Mouse (Mus musculus) A20 (cell line): ENCODE data around the gene Gm9195.

Experiments used
- DNase-seq: peaks from one replicate; pipeline ENCODE4 v3.0.0-alpha.2; 2011; ENCODE audit warnings: low read depth, low spot score

Gene Gm9195

DNA sequence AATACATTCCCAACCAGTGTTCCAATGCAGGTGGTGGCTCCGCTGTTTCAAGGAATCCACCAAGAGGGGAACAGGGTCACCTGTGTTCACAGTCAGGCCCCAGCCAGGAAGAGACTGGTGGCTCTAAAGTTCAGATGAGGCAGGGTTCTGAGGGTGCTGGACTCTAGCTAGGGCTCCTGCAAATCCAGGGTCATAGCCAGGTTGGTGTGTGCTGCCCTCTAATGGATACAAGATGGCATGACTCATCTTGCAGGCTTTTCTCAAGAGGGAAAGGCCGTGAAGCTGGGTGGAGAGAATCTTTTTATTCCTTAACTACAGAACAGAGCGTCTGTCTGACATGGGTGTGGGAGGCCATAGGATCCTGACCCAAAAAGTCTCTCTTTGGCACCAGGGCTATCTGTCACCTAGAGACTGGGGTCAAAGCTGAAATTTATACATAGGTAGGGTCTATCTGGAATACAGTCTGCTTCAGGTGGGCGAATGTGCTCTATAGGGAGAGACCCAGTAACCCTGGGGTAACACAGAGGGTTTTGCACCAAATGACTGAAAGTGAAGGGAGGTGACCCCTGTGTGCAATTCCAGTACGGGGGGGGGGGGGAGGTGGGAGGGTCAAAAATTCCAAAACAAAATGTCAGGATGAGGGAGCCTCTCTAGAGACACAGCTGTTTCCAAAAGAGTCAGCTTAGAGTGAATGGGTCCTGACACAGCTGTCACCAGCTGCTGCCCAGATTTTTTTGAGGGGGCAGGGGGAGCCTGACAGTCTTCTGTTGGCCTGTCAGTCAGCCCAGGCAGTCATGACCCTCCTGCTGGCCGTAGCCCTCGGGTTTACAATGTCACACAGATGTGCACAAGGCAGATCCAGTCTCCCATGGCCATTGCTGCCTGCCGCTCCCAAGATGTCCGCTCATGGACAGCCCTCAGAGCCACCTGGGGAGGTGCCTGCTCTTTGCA lies 44.2 kb downstream of the Gm9195 start:
- peak; percentile 49 for DNase-seq

DNA sequence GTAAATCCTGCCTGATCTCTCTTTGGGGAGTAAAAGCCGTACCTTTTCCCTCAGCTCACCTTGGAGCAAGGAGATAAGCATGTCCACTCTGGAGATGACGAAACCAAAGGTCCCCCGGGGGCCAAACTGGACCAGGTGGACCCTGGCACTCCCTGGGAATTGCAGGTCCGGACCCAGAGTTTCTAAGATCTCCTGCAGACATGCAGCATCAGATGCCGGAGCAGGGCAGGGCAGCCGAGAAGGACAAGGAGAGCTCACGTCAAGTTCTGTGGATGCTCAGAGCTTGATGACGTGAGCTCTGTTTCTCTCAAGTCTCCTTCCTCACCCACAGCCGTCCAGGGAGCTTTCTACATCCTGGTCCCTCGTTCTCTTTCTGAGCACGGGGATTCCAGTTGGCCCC lies 48.7 kb downstream of the Gm9195 start:
- no peak for DNase-seq

DNA sequence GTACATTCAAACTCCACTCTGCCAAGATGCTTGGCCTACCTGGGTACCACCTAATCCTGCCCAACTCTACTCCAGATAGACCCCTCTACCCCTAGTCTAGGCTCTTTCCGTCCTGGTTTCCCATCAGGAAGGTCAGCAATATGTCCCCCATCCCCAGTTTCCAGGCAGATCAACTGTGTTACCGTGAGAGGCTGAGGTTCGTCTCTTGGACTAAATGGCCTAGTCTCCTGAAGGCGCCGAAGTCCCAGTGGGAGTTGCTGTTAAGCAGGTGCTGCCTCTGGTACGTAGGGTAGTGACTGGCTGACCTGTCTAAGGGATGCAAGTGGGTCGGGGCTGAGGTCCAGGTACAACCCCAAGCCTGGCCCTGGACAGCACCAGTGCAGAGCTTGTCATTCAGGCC lies 50.7 kb downstream of the Gm9195 start:
- no peak for DNase-seq

DNA sequence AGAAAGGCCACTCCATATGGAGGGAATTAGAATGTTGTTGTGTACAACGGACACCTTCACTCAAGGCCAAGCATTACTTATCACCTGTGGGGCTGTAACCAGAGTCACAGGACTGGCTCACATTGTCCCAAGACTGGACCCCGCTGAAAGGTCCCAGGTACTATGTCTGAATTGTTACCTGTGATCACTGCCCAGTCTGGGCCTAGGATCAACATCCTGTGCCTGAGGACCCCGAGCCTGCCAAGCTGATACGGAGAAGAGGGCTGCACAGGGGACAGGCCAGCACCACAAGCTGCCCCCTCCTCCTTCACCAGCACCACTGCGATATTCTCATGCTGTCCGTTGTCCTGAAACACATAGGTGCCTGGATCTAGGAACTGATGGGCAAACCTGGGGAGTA lies 51.2 kb downstream of the Gm9195 start:
- DNase-seq = no peak

DNA sequence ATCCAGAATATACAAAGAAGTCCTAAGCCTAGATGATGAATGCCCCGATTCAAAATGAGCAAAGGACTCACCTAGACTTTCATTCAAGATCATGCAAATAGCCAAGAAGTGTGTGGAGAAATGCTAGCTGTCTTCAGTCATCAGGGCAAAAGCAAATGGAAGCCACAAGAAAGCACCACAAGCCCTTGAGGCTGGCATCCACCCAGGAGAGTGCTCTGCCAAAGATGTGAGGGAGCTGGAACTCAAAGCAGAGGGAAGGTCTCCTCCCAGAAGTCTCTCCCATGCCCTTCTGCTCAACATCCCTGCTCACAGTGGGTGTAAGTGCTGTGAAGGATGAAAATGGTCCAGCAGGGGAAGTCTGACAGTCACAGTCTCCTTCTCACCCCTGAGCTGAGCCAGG lies 52.7 kb downstream of the Gm9195 start:
- no peak for DNase-seq

DNA sequence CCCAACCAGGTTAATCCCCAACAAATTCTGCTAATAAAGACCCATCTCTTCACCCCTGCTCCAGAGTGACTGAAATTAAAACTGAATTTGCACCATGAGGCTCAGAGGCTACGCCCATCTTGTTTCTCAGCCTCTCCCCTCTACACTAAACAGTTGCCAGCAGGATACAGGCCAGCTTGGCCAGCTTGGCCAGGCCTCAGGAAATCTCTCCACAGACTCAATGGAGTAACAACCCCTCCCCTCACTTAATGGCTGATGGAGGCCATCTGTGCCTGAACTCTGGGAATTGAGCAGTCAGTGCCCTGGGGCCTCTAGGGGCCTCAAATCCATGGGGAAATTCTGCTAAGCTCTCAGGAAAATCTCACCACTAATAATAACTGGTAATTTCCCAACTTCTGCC lies 101.9 kb downstream of the Gm9195 start:
- DNase-seq = no peak

DNA sequence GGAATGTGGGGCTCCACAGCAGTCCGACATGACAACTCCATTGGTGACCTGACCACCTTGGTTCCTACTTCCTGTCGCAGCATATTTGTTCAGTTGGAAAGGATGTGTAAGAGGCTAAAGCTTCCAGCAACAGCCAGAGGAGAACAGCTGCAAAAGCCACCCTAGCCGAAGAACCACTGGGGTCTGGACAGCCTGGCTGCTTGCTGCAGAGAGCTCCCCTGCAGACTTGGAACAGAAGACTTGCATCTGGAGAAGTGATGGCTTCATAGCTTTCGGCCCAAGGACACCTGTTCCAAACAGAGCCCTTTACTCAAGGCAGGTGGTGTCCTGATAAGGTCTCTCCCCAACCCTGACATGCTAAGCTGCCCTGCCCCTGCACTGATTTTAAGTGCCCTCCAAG lies 102.3 kb downstream of the Gm9195 start:
- DNase-seq = no peak

DNA sequence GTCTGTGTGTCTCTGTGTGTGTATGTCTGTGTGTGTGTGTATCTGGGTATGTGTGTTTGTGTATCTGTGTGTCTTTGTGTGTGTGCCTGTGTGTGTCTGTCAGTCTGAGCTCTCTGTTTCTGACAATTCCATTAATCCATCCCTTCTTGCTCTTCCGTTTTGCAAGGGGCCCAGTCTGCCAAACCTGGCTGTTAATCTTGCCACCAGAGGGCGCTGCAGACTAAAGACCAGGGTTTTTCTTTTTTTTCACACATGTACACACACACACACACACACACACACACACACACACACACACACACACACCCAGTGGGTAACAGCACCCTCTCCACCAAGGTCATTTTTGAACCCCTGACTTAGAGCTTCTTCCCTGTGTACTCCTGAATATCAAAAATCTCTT lies 114.4 kb downstream of the Gm9195 start:
- peak; percentile 56 for DNase-seq
